Mouse (Mus musculus) mesoderm, embryonic 11.5 days (tissue): ENCODE data around the gene Frmd4b.

Experiments
- DNase-seq: peaks from one replicate; pipeline ENCODE4 v3.0.0-alpha.2; 2012; ENCODE audit warnings: low read depth, low spot score

Frmd4b gene

GRCm38 (mm10) chr6:97473672-97474071 lies 143.7 kb downstream of the Frmd4b start:
- DNase-seq, result no peak

DNA sequence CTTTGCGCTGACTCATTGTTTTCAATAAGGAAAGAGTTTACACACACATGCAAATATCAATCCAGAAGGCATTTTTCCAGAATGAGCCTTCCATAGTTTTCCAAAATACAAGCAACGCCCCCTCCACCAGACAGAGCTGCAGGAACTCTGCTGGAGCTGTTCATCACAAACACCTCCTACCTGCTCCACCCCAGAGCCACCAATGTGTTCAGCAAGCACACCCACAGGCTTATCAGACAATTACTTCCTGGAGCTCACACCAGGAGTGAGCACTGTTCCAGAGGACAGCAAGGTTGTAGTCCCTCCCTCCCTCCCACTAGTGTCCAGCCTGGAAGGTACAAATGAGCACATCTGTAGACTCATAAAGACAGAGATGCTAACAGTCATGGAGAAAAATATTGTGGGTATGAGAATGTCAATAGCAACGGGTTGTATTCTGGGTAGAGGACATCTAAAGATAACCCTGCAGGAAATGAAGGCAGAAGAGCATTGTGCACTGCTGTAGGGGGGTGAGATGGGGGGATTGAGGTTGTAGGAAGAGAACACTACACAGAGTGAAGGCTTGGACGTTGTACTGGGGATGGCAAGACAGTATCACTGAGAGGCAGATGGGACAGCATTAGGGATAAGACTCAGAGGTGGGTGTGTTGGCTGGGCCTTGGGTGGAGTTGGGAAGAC lies 144.3 kb downstream of the Frmd4b start:
- no peak for DNase-seq

DNA sequence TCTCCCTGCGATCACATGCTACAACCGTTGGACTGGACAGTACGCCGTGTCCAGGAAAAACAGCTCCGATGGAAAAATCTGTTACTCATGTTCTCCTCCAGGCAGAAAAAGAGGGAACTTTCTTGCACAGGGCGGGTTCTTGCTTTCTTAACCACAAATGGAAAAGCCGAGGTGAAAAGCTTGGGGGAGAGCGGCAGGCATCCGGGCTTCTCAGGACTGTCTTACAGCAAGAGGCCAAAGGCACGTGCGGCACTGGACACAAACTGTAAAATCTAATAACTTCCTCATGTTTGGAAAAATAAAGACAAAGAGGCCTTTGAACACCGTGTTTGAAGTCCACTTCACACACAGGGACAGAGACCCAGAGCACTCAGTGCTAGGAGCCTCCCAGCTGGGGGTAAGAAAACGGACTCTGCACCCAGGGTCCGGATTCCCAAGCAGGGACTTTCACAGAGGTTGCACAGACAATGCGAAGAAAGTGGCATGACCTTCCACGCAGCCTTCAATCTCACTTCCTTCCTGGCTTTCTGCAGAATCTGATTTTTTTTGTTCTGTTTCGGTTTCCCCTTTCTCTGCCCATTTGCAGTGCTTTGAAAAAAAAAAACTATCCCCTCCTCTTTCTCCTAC lies 153.3 kb downstream of the Frmd4b start:
- DNase-seq, result no peak

DNA sequence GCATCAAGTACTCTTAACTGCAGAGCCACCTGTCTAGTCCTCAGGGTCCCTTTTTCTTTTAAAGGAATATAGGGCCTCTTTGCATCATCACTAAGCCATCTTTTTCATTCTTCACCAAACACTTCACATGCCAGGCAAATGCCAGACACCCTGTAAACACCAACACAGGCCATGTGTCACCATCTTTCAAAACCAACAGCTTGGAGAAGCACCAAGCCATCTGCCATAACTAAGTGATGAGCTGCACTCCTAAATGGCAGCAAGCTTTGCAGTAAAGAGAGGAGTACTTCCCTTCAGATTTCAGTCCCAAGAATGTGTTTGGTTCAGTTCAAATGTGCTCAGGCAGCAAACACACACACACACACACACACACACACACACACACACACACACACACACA lies 154.9 kb downstream of the Frmd4b start:
- DNase-seq, result no peak

GRCm38 (mm10) chr6:97459112-97459511 lies 158.2 kb downstream of the Frmd4b start:
- no peak for DNase-seq

GRCm38 (mm10) chr6:97458358-97458757 lies 159.0 kb downstream of the Frmd4b start:
- DNase-seq, result no peak

DNA sequence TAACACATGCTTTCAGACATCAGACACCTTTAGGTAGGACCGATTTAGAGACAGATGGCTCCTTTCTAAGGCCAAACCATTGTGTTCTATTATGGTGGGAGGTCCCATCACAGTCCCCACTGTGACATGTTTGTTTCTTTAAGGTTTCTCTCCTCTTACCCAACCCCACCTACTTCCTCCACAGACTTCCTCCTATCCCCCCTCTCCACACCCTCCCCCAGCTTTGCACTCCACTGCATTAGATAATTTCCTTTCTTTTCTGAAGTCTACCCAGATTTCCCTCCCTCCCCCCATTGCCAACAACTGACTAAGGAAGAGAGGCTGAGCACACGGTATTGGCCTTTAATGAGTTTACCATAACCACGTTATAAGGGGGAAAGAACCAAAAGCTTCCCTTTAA lies 159.4 kb downstream of the Frmd4b start:
- DNase-seq, result no peak

- DNase-seq, result no peak
Observed at GRCm38 (mm10) chr6:97457210-97457609, 160.1 kb downstream of the Frmd4b start.

DNA sequence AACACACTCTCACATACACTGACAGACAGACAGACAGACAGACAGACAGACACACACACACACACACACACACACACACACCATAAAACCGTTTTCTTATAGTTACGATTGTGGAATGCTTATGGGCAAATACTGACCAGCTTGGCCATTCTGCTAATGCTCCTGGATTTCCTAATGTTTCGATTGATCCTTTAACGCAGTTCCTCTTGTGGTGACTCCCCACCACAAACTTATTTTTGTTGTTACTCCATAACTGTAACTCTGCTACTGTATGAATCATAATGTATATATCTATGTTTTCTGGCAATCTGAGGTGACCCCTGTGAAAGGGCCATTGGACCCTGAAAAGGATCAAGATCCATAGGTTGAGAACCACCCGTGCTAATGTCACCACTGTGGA lies 165.1 kb downstream of the Frmd4b start:
- no peak for DNase-seq

DNA sequence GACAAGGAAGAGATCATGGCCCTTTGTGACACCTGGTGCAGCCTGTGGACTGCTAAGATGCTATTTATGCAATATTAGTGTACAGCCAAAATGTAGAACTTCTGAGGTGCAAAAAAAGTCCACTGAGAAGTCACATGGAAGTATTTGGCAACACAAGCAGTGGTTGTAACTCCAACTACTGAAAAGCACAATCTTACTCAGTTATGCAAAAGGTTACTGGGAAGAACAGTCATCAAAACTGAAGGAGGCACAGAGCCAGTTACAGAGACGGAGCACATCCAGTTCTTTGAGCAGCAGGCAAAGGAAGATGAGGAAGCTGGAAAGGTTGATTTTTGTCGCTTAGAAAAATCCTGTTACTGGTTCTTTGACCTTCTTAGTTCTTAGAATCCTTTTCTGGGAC lies 167.5 kb downstream of the Frmd4b start:
- DNase-seq, result no peak

DNA sequence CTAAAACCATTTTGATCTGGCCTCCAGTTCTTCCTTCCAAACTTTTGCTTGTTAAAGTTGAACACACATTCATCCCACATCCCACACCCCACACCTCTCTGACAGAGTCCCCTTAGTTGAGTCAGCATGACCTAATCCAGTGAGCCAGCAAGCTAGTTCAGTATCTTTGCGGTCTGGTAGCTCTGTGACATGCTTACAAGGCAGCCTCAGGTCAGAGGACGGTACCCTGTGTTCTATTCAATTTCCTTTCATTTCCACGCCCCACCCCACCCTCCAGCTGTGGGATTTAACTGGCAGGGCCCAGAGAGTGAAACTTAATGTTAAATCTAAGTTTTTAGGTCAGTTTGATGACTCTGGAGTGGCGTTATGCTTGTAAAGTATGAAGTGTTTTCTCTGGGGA lies 170.3 kb downstream of the Frmd4b start:
- DNase-seq, result no peak

DNA sequence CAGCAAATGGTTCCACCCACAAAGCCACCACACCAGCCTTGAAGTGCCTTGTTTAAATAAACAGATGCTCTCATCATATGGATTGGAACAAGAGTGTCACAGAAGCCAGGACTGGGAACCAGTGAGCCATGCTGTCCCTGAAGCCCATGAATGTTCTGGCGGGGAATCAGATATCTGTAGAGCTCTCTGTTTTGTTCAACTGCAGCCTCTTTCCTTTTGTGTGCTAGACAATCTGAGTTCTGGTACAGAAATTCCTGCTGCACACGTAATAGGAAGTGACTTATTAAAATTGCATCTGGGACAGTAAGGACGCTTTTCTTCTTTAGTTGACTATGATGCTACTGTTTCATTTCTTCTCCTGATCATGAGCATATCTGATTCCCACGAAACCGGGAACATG lies 173.2 kb downstream of the Frmd4b start:
- DNase-seq, result no peak

- no peak for DNase-seq
Observed at GRCm38 (mm10) chr6:97443522-97443921, 173.8 kb downstream of the Frmd4b start.

GRCm38 (mm10) chr6:97441357-97441756 lies 176.0 kb downstream of the Frmd4b start:
- no peak for DNase-seq

GRCm38 (mm10) chr6:97438918-97439645 lies 178.3 kb downstream of the Frmd4b start:
- no peak for DNase-seq

DNA sequence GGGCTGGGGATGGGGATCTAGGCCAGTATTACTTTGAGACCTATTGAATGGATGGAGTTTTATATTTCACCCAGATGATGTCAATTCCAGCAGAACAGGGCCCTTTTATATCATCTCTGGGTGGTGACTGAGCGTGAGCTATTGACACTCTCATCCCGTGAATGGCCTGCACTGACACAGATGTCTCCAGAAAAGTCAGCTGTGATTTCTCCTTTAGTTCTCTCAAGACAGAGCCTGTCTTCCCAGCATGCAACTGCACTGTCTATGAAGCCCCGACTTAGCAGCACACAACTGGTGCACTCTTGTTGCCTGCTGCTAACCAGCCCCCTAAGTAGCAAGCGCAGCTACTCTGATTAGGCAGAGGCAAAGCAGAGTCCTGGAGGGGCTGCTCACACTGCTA lies 182.6 kb downstream of the Frmd4b start:
- DNase-seq, result no peak

GRCm38 (mm10) chr6:97431309-97432004 lies 185.9 kb downstream of the Frmd4b start:
- DNase-seq, result no peak

DNA sequence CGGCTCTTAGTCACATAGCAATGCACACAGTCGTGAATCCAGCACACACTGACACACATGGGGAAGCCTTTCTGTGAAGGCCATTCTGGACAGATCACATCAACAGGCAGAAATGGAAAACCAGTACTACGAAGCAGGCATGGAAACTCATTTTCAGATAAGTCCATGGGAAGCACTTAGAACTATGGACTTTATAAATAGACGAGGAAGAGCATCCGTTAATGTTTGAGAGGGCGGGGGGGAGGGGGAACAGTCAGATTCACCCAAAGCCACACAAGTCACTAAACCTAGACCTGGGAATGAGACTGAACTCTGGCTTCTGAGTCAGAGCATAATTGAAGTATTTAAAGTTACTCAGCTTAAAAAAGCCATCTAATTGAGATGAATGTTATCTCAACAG lies 186.8 kb downstream of the Frmd4b start:
- no peak for DNase-seq

- no peak for DNase-seq
Observed at GRCm38 (mm10) chr6:97429688-97430343, 187.5 kb downstream of the Frmd4b start.

GRCm38 (mm10) chr6:97419771-97420446 lies 197.4 kb downstream of the Frmd4b start:
- DNase-seq, result peak; percentile 84

GRCm38 (mm10) chr6:97416972-97417554 lies 200.3 kb downstream of the Frmd4b start:
- DNase-seq, result peak; percentile 80
